Mouse (Mus musculus) erythroblast, embryonic 14.5 days (primary cell): ENCODE data around the gene St6galnac3.

Experiments used
- GATA1 ChIP-seq: IDR thresholded peaks from 2 replicates; pipeline ENCODE4 v1.6.1; 2012; ENCODE audit warnings: low read length, inconsistent platforms, mixed read lengths
- TAL1 ChIP-seq: IDR thresholded peaks from 3 replicates; pipeline ENCODE4 v1.6.1; 2012; ENCODE audit warnings: low read length, inconsistent platforms, mixed read lengths

GRCm38 (mm10) chr3:153480636-153481006, 244.4 kb downstream of the St6galnac3 start:
- TF ChIP-seq TAL1 (no peak), GATA1 (no peak)
